Mouse (Mus musculus) forebrain, embryonic 13.5 days (tissue): ENCODE results near the gene Ank3. TPM values are rescaled to one million over a fixed set of nuclear protein-coding genes. Genes with fewer than 3 reads are reported as not detected.
"Not testable (repeated sequence)": the region's sequence is repeated elsewhere in the genome, so short reads cannot be mapped to it uniquely, and the experiment has no call there.

Experiments used
- ATAC-seq: fragments of 200-750 bp; cut with Nextera tagmentation; 2 replicates; pipeline ENCODE4 v1.8.0; 2017
- H3K27ac ChIP-seq: fragments of 300-500 bp; sonication (generic); 2 replicates; pipeline ENCODE4 v1.5.1; 2015; ENCODE audit warnings: inconsistent platforms, mild to moderate bottlenecking, moderate library complexity
- H3K27me3 ChIP-seq: fragments of 300-500 bp; sonication (generic); 2 replicates; pipeline ENCODE4 v1.6.1; 2015; ENCODE audit warnings: mild to moderate bottlenecking, inconsistent platforms
- H3K36me3 ChIP-seq: fragments of 300-500 bp; sonication (generic); 2 replicates; pipeline ENCODE4 v1.6.1; 2015; ENCODE audit warnings: mild to moderate bottlenecking, inconsistent platforms; ENCODE audit not compliant: poor library complexity, severe bottlenecking
- H3K4me1 ChIP-seq: fragments of 300-500 bp; sonication (generic); 2 replicates; pipeline ENCODE4 v1.6.1; 2015; ENCODE audit warnings: inconsistent platforms
- H3K4me2 ChIP-seq: fragments of 300-500 bp; sonication (generic); 2 replicates; pipeline ENCODE4 v1.6.1; 2015; ENCODE audit warnings: inconsistent platforms, mild to moderate bottlenecking, moderate library complexity
- H3K4me3 ChIP-seq: fragments of 300-500 bp; sonication (generic); 2 replicates; pipeline ENCODE4 v1.5.1; 2015; ENCODE audit warnings: mild to moderate bottlenecking, inconsistent platforms
- H3K9ac ChIP-seq: fragments of 300-500 bp; sonication (generic); 2 replicates; pipeline ENCODE4 v1.6.1; 2015; ENCODE audit warnings: mild to moderate bottlenecking, inconsistent platforms
- H3K9me3 ChIP-seq: fragments of 300-500 bp; sonication (generic); replicated peaks from 2 replicates; pipeline ENCODE4 v1.6.1; 2016; ENCODE audit warnings: inconsistent platforms
- WGBS: fragments of 180-500 bp; shearing (Covaris S2); methylation state at CpG from one replicate; pipeline ENCODE4 v1.1.7; 2015; 5-methylcytosine and 5-hydroxymethylcytosine counted together
- polyA plus RNA-seq: library from polyadenylated mRNA; unstranded; fragments of >200 nt; fragmentation: Nextera tagmentation; extraction: Ambion mirVana; gene quantifications from 2 replicates; pipeline ENCODE4 v1.2.1, GENCODE M21; 2015

The Ank3 gene
- 63.5 and 70.9 TPM in 2 replicates for polyA plus RNA-seq

DNA sequence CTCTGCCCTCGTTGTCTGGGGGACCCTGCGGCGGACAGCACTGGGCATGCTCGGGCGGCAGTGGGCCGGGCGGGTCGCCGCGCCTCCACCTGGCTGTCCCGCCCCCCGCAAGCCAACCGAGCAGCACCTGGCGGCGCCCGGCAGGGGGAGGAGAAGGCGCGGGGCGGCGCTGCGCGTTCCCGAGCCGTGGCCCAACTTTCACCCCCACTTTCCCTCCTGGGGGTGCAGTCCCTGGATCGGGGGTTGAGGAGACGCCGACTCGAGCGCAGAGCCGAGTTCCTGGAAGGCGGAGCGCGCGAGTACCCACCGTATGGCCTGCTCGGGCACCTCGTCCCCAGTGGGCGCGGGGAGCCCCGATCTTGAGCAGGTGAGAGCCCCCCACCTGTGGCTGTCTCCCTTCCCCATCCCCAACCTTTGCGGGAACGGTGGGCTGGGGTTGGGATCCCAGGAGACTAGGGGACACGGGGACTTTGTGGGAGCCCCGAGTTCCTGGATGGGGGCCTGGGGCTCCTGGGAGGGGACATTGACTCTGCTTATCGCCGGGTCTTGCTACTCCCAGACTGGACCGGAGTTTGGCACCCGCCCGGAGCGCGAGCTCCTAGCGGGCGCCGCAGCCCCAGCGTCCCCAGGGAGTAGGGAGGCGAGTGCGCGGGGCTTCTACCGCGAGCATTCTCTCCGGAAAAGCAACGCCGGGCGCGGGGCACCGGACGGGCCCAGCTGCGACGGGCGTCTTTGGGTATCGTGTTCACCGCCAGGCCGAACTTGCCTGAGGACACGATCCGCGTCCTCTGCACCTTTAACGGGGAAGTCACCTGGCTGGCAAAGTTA is at the start of gene Ank3:
Ank3 (plus strand) TSS at position 11 of the 828 bp plus-strand sequence.
- peak within 1 kb of the TSS; percentile 55 for H3K4me3 ChIP-seq
- H3K27me3 ChIP-seq: peaks cover 61% of the 10 kb centered on the region
- under 1% methylated on average over 75 of the region's 77 CpGs for WGBS
- no peaks in the 10 kb centered on the region for H3K9me3 ChIP-seq
- no peaks in the 10 kb centered on the region for H3K36me3 ChIP-seq
- H3K4me1 ChIP-seq: peaks cover 25% of the 10 kb centered on the region
- H3K9ac ChIP-seq: peak within 1 kb of the TSS; percentile 64
- peak; percentile 51; the same call in 1 of the 2 replicates for ATAC-seq
- peak within 1 kb of the TSS; percentile 99 for H3K4me2 ChIP-seq
- H3K27ac ChIP-seq: no peak within 1 kb of the TSS

GRCm38 (mm10) chr10:69351071-69351841 is 47.3 kb upstream of the Ank3 start:
- 18% methylated on average over 12 of the region's 12 CpGs for WGBS

DNA sequence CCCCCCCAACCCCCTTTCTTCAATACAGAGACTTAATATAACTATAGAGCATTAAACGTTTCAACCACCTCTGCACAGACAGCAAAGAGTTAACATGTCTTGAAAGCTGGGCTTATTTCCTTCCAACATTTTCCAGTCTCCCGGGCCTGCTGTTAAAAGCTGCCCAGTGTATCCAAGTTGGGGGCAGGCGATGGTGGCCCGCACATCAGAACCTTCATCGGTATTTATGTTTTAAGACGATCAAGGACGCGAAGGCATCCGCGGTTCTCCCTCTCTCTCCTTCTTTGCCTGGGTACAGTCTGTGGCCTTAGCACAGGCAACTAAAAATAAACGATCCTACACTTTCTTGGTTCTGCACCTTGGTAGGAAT is 46.7 kb upstream of the Ank3 start:
- Histone ChIP-seq H3K4me2 (peak overlapping the region; percentile 80), H3K9ac (peak overlapping the region; percentile 81), H3K9me3 (no peaks in the 10 kb centered on the region), H3K36me3 (peaks cover 36% of the 10 kb centered on the region), H3K27me3 (no peaks in the 10 kb centered on the region), H3K4me1 (peaks cover 41% of the 10 kb centered on the region), H3K4me3 (peak overlapping the region; percentile 76), H3K27ac (peak overlapping the region; percentile 61; the same call in 1 of the 2 replicates)
- WGBS: under 1% methylated on average over 11 of the region's 11 CpGs
- ATAC-seq: no peak

More at GRCm38 (mm10) chr10:69351071-69351841, 47.3 kb upstream of the Ank3 start:
- H3K9me3 ChIP-seq: no peaks in the 10 kb centered on the region
- peaks cover 42% of the 10 kb centered on the region for H3K36me3 ChIP-seq
- peak overlapping the region; percentile 80 for H3K4me2 ChIP-seq
- peak overlapping the region; percentile 81 for H3K9ac ChIP-seq
- H3K4me1 ChIP-seq: peaks cover 41% of the 10 kb centered on the region
- ATAC-seq: no peak
- peak overlapping the region; percentile 76 for H3K4me3 ChIP-seq
- H3K27ac ChIP-seq: no peak overlapping the region
- H3K27me3 ChIP-seq: no peaks in the 10 kb centered on the region

DNA sequence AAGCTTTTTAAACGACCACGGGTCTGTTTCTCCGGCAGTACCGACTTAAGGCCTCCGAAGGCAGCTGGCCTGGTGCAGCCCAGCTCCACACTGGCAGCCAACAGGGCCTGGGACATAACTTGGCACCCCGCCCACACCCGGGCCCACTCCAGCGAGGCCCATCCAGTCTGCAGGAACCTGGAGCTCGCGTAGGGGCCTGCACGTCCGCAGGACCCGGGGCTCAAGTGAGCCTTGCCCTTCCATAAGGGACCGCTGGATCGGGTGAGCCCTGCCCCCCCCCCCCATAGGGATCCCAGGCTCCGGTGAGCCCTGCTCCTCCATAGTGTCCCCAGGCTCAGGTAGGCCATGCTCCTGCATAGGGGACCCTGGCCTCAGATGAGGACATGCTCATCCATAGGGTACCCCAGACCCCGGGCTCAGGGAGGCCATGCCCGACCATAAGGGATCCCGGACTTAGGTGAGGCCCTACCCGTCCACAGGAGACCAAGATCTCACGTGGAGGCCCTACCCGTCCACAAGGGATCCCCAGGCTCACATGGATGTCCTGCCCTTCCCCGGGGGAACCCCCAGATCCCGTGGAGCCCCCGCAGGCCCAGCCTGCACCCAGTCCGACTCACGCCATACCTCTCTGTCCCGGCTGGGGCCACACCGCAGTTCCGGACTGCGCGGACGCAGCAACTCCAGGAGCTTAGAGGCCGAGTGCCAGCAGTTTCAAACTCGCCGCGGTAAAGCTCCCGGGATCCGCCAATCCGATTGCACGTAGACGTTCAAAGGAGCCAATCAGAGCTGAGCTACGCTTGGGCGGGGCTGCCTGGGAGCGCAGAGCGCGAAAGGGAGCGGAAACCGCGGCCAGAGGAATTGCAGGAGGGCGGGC is 46.1 kb upstream of the Ank3 start, which contains the start of gene Cdk1:
Cdk1 (minus strand) TSS at position 727 of the 874 bp plus-strand sequence.
- no peaks in the 10 kb centered on the region for H3K27me3 ChIP-seq
- ATAC-seq: peak; percentile 98
- no peaks in the 10 kb centered on the region for H3K9me3 ChIP-seq
- peak within 1 kb of the TSS; percentile 76 for H3K4me3 ChIP-seq
- peak within 1 kb of the TSS; percentile 81 for H3K9ac ChIP-seq
- H3K4me1 ChIP-seq: peaks cover 41% of the 10 kb centered on the region
- under 1% methylated on average over 49 of the region's 51 CpGs for WGBS
- H3K36me3 ChIP-seq: peaks cover 30% of the 10 kb centered on the region
- peak within 1 kb of the TSS; percentile 80 for H3K4me2 ChIP-seq
- H3K27ac ChIP-seq: peak within 1 kb of the TSS; percentile 61

GRCm38 (mm10) chr10:69353086-69353479 is 45.5 kb upstream of the Ank3 start:
- not testable (repeated sequence) for H3K27me3 ChIP-seq, H3K9me3 ChIP-seq, H3K27ac ChIP-seq, H3K9ac ChIP-seq
- peak; percentile 44; the same call in 1 of the 2 replicates for ATAC-seq
- peaks cover 24% of the 10 kb centered on the region for H3K36me3 ChIP-seq
- WGBS: 35% methylated on average over 5 of the region's 5 CpGs
- H3K4me3 ChIP-seq: peak overlapping the region; percentile 76
- H3K4me2 ChIP-seq: peak overlapping the region; percentile 80
- peaks cover 41% of the 10 kb centered on the region for H3K4me1 ChIP-seq

GRCm38 (mm10) chr10:69359666-69360065 is 38.9 kb upstream of the Ank3 start:
- Histone ChIP-seq H3K4me2 (no peak overlapping the region), H3K27me3 (no peaks in the 10 kb centered on the region), H3K9ac (no peak overlapping the region), H3K9me3 (no peaks in the 10 kb centered on the region; the same call in 1 of the 2 replicates), H3K27ac (no peak overlapping the region), H3K36me3 (no peaks in the 10 kb centered on the region), H3K4me1 (no peaks in the 10 kb centered on the region), H3K4me3 (no peak overlapping the region)
- ATAC-seq: no peak
- 88% methylated on average over 1 of the region's 1 CpGs for WGBS

GRCm38 (mm10) chr10:69366208-69366607 is 32.4 kb upstream of the Ank3 start:
- WGBS: 89% methylated on average over 11 of the region's 11 CpGs

GRCm38 (mm10) chr10:69366877-69367387 is 31.6 kb upstream of the Ank3 start:
- H3K4me2 ChIP-seq: no peak overlapping the region
- H3K9ac ChIP-seq: no peak overlapping the region
- no peak overlapping the region for H3K27ac ChIP-seq
- H3K4me1 ChIP-seq: no peaks in the 10 kb centered on the region
- WGBS: 90% methylated on average over 13 of the region's 13 CpGs
- no peaks in the 10 kb centered on the region for H3K27me3 ChIP-seq
- no peaks in the 10 kb centered on the region for H3K36me3 ChIP-seq
- no peaks in the 10 kb centered on the region; the same call in 1 of the 2 replicates for H3K9me3 ChIP-seq
- H3K4me3 ChIP-seq: no peak overlapping the region
- no peak for ATAC-seq

More at GRCm38 (mm10) chr10:69366208-69366607, 32.4 kb upstream of the Ank3 start:
- H3K9me3 ChIP-seq: no peaks in the 10 kb centered on the region; the same call in 1 of the 2 replicates
- H3K36me3 ChIP-seq: no peaks in the 10 kb centered on the region
- H3K9ac ChIP-seq: no peak overlapping the region
- no peaks in the 10 kb centered on the region for H3K27me3 ChIP-seq
- H3K4me3 ChIP-seq: no peak overlapping the region
- H3K4me2 ChIP-seq: no peak overlapping the region
- no peak overlapping the region for H3K27ac ChIP-seq
- ATAC-seq: no peak
- no peaks in the 10 kb centered on the region for H3K4me1 ChIP-seq

GRCm38 (mm10) chr10:69369321-69369720 is 29.3 kb upstream of the Ank3 start:
- H3K4me2 ChIP-seq: no peak overlapping the region
- no peak for ATAC-seq
- H3K9me3 ChIP-seq: no peaks in the 10 kb centered on the region
- no peak overlapping the region for H3K9ac ChIP-seq
- no peak overlapping the region for H3K27ac ChIP-seq
- H3K36me3 ChIP-seq: no peaks in the 10 kb centered on the region
- no peak overlapping the region for H3K4me3 ChIP-seq
- WGBS: 83% methylated on average over 6 of the region's 6 CpGs
- H3K4me1 ChIP-seq: no peaks in the 10 kb centered on the region; the same call in 1 of the 2 replicates
- H3K27me3 ChIP-seq: no peaks in the 10 kb centered on the region

- Histone ChIP-seq H3K27me3 (no peaks in the 10 kb centered on the region), H3K4me3 (no peak overlapping the region), H3K4me1 (no peaks in the 10 kb centered on the region; the same call in 1 of the 2 replicates), H3K27ac (no peak overlapping the region), H3K9me3 (no peaks in the 10 kb centered on the region), H3K4me2 (no peak overlapping the region), H3K9ac (no peak overlapping the region), H3K36me3 (no peaks in the 10 kb centered on the region)
- WGBS: 9% methylated on average over 10 of the region's 10 CpGs
- no peak; the same call in 1 of the 2 replicates for ATAC-seq
Observed at GRCm38 (mm10) chr10:69371441-69371840, 27.1 kb upstream of the Ank3 start.

DNA sequence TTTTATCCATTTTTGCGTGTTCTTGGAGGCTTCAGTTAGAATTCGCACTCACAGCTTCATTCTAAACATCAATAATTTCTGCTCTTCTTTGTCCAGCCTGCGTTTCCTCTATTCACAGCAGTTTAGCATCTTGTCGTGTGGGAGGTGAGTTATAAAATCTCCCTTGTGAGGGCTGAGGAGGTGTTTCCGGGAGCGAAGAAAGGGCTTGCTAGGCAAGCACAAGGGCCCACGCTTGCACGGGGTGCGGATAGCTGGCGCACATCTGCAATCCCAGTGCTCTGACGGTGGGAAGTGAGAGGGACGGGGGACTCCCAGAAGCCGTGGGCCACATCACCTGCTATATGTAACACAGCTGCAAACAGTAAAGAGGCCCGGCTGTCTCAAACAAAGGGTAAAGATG is 26.5 kb upstream of the Ank3 start:
- Histone ChIP-seq H3K9me3 (no peaks in the 10 kb centered on the region), H3K36me3 (no peaks in the 10 kb centered on the region), H3K4me2 (no peak overlapping the region), H3K9ac (no peak overlapping the region), H3K4me3 (no peak overlapping the region), H3K27ac (no peak overlapping the region), H3K27me3 (no peaks in the 10 kb centered on the region), H3K4me1 (no peaks in the 10 kb centered on the region; the same call in 1 of the 2 replicates)
- no peak for ATAC-seq
- WGBS: 91% methylated on average over 14 of the region's 14 CpGs
